Mouse (Mus musculus) embryonic facial prominence, embryonic 13.5 days (tissue): ENCODE results near the gene Gm10959. TPM values are rescaled to one million over a fixed set of nuclear protein-coding genes. Genes with fewer than 3 reads are reported as not detected.

Experiments used
- ATAC-seq: fragments of 200-750 bp; cut with Nextera tagmentation; 2 replicates; pipeline ENCODE4 v1.8.0; 2017; ENCODE audit warnings: low read depth; ENCODE audit not compliant: insufficient number of reproducible peaks, insufficient read depth, low FRiP score, low TSS enrichment
- H3K27ac ChIP-seq: fragments of 300-500 bp; sonication (generic); 2 replicates; pipeline ENCODE4 v1.5.1; 2015; ENCODE audit warnings: moderate library complexity, mild to moderate bottlenecking, inconsistent platforms
- H3K27me3 ChIP-seq: fragments of 300-500 bp; sonication (generic); 2 replicates; pipeline ENCODE4 v1.6.1; 2015; ENCODE audit warnings: mild to moderate bottlenecking, inconsistent platforms
- H3K36me3 ChIP-seq: fragments of 300-500 bp; sonication (generic); 2 replicates; pipeline ENCODE4 v1.6.1; 2015; ENCODE audit warnings: mild to moderate bottlenecking, inconsistent platforms
- H3K4me1 ChIP-seq: fragments of 300-500 bp; sonication (generic); 2 replicates; pipeline ENCODE4 v1.6.1; 2015; ENCODE audit warnings: inconsistent platforms
- H3K4me2 ChIP-seq: fragments of 300-500 bp; sonication (generic); 2 replicates; pipeline ENCODE4 v1.6.1; 2015; ENCODE audit warnings: moderate library complexity, mild to moderate bottlenecking, inconsistent platforms
- H3K4me3 ChIP-seq: fragments of 300-500 bp; sonication (generic); 2 replicates; pipeline ENCODE4 v1.5.1; 2015; ENCODE audit warnings: mild to moderate bottlenecking, inconsistent platforms
- H3K9ac ChIP-seq: fragments of 300-500 bp; sonication (generic); 2 replicates; pipeline ENCODE4 v1.6.1; 2015; ENCODE audit warnings: mild to moderate bottlenecking, inconsistent platforms
- H3K9me3 ChIP-seq: fragments of 300-500 bp; sonication (generic); 2 replicates; pipeline ENCODE4 v1.6.1; 2016; ENCODE audit warnings: inconsistent platforms
- WGBS: fragments of 180-500 bp; shearing (Covaris S2); methylation state at CpG from one replicate; pipeline ENCODE4 v1.1.7; 2015; ENCODE audit warnings: mixed read lengths; 5-methylcytosine and 5-hydroxymethylcytosine counted together
- polyA plus RNA-seq: library from polyadenylated mRNA; unstranded; fragments of >200 nt; fragmentation: Nextera tagmentation; extraction: Ambion mirVana; gene quantifications from 2 replicates; pipeline ENCODE4 v1.2.1, GENCODE M21; 2015

Gm10959 gene
- polyA plus RNA-seq, 1 experiment from 2014 or later: not detected

DNA sequence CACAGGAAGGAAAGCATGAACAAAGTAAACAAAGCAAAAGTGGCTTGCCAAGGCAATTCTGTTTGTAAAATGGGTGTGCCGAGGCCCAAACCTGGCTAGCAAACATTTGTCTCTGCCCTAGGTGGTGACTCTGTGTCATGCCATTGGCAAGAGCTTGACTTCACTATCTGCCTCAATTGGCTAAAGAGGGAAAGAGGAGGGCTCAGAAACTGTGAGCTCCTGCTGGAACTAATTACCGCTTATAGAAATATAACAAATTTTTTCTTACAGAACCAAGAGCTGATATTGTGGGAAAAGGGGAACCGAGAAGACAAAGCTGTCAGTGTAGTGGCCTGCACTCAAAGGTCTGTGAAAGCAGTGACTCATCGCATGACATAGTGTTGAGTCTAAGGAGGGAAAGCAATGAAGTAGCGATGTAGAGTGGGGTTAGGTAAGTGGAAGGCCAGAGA lies 30.8 kb downstream of the Gm10959 start:
- Histone ChIP-seq H3K4me1 (no peaks in the 10 kb centered on the region), H3K9ac (no peak overlapping the region), H3K4me2 (no peak overlapping the region), H3K27me3 (no peaks in the 10 kb centered on the region), H3K36me3 (no peaks in the 10 kb centered on the region), H3K27ac (no peak overlapping the region), H3K9me3 (no peaks in the 10 kb centered on the region), H3K4me3 (no peak overlapping the region)
- no peak for ATAC-seq
- WGBS: 74% methylated on average over 5 of the region's 5 CpGs

GRCm38 (mm10) chr3:122887505-122888301 lies 31.5 kb downstream of the Gm10959 start:
- no peak for ATAC-seq
- no peak overlapping the region for H3K4me2 ChIP-seq
- no peaks in the 10 kb centered on the region for H3K4me1 ChIP-seq
- no peaks in the 10 kb centered on the region for H3K36me3 ChIP-seq
- no peak overlapping the region for H3K4me3 ChIP-seq
- no peak overlapping the region for H3K27ac ChIP-seq
- H3K9ac ChIP-seq: no peak overlapping the region
- no peaks in the 10 kb centered on the region for H3K27me3 ChIP-seq
- 84% methylated on average over 4 of the region's 4 CpGs for WGBS
- H3K9me3 ChIP-seq: no peaks in the 10 kb centered on the region

GRCm38 (mm10) chr3:122878705-122879315 lies 40.4 kb downstream of the Gm10959 start:
- Histone ChIP-seq H3K4me2 (no peak overlapping the region), H3K9ac (no peak overlapping the region), H3K4me3 (no peak overlapping the region), H3K4me1 (no peaks in the 10 kb centered on the region), H3K9me3 (no peaks in the 10 kb centered on the region), H3K27me3 (no peaks in the 10 kb centered on the region), H3K27ac (no peak overlapping the region), H3K36me3 (no peaks in the 10 kb centered on the region)
- no peak for ATAC-seq
- WGBS: 84% methylated on average over 8 of the region's 8 CpGs

DNA sequence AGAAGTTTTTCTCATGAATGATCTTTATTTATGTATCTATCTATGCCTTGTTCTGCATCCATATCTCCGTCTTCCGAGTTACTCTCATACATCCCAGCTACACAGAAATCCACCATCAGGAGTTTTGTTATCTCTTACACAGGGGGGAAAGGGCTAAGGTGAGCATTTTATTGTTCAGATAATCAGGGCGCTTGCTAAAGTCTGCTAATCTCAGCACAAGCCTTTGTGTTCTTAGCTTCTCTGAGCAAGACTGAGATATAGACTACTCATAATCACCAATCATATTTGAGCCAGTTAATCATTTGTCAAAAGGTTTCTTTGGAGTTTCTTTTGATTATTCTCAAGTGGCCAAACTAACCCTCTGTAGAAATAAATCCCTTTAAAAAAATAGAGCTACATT lies 41.6 kb downstream of the Gm10959 start:
- Histone ChIP-seq H3K36me3 (no peaks in the 10 kb centered on the region), H3K4me1 (no peaks in the 10 kb centered on the region), H3K4me2 (no peak overlapping the region), H3K4me3 (no peak overlapping the region), H3K9ac (no peak overlapping the region), H3K27ac (no peak overlapping the region), H3K27me3 (no peaks in the 10 kb centered on the region), H3K9me3 (no peaks in the 10 kb centered on the region)
- WGBS: 99% methylated on average over 3 of the region's 3 CpGs
- ATAC-seq: no peak

DNA sequence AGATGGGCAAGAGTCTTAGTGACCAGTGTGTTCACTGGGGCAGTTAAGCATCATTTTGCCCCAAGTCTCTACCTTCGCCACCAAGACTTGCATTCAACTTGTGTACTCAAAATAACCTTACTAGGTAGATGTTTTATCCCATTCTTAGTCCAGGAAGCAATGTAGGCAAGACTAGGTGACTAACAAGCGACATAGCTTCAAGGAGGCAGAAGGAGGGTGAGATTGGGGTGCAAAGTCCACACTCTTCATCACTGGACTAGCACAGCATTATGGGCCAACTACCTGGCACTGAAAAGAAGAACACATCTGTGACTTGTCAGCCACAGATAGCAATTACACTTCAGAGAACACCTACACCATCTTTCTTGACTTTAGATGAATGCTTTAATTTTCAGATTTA lies 42.3 kb downstream of the Gm10959 start:
- H3K4me3 ChIP-seq: no peak overlapping the region
- no peak overlapping the region for H3K27ac ChIP-seq
- H3K36me3 ChIP-seq: no peaks in the 10 kb centered on the region
- H3K9ac ChIP-seq: no peak overlapping the region
- H3K4me1 ChIP-seq: no peaks in the 10 kb centered on the region
- WGBS: 88% methylated on average over 2 of the region's 2 CpGs
- H3K4me2 ChIP-seq: no peak overlapping the region
- no peak for ATAC-seq
- H3K27me3 ChIP-seq: no peaks in the 10 kb centered on the region
- no peaks in the 10 kb centered on the region for H3K9me3 ChIP-seq

DNA sequence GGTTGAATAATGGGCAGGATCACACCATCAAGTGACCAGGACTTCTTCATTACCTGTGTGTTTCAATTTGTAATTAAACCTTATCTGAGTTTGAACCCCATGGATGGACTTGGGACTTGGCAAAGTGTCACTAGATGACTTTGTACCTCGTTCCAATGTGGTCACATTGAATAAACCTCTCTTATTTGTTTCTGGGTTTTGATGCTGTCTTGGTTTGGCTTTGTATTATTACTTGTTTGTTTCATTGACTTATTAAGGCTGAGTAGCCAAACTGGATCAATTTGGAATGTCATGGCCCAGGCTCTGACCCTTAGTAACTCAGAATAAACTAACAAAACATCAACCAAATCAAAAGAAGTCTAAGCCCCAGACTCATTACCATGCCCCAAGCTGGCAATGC lies 47.6 kb downstream of the Gm10959 start:
- WGBS: 86% methylated on average over 1 of the region's 1 CpGs
- H3K4me1 ChIP-seq: no peaks in the 10 kb centered on the region
- no peak overlapping the region for H3K4me3 ChIP-seq
- ATAC-seq: no peak
- no peaks in the 10 kb centered on the region for H3K9me3 ChIP-seq
- no peaks in the 10 kb centered on the region for H3K27me3 ChIP-seq
- no peaks in the 10 kb centered on the region for H3K36me3 ChIP-seq
- no peak overlapping the region for H3K27ac ChIP-seq
- no peak overlapping the region for H3K9ac ChIP-seq
- H3K4me2 ChIP-seq: no peak overlapping the region

DNA sequence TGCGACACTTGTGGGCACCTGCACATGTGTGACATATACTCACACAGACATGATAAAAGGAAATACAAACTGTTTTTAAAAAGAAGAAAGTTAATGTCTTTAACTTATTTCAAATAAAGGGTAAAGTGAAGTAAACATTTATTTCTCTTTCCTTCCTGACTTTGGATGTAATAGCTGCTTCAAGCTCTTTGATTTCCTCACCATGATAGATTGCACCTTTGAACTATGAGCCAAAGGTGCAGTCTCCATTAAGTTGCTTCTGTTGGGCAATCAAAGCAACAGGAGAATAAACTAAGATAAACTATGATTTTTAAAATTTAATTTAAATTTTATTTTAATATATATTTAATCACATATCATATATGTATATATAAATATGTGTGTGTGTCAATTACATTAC lies 50.9 kb downstream of the Gm10959 start:
- Histone ChIP-seq H3K4me3 (no peak overlapping the region), H3K36me3 (no peaks in the 10 kb centered on the region), H3K27ac (no peak overlapping the region), H3K4me2 (no peak overlapping the region), H3K9me3 (no peaks in the 10 kb centered on the region), H3K4me1 (no peaks in the 10 kb centered on the region), H3K27me3 (no peaks in the 10 kb centered on the region), H3K9ac (no peak overlapping the region)
- ATAC-seq: no peak
- WGBS: 92% methylated on average over 1 of the region's 1 CpGs

DNA sequence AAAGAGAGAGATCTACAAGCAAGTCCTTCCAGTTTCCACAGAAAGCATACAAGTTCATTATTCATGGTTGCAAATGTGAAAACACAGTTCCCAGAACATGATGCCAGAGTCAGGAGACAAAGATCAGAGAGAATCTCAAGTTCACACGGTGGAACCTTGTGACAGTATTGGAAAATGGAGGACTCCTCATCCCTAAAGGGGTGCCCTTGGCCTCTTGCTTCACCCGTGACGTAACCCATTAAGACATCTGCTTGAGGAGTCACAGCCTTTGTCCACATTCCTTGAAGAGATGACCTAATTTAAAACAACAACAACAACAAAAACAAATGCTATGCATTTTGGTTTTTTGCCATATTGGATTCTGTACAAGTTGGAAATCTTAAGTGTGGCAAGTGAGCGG lies 54.1 kb downstream of the Gm10959 start:
- H3K27ac ChIP-seq: no peak overlapping the region
- H3K36me3 ChIP-seq: no peaks in the 10 kb centered on the region
- H3K4me1 ChIP-seq: no peaks in the 10 kb centered on the region
- no peaks in the 10 kb centered on the region for H3K27me3 ChIP-seq
- no peak overlapping the region for H3K4me3 ChIP-seq
- no peak overlapping the region for H3K4me2 ChIP-seq
- no peak for ATAC-seq
- no peak overlapping the region for H3K9ac ChIP-seq
- 79% methylated on average over 4 of the region's 4 CpGs for WGBS
- no peaks in the 10 kb centered on the region for H3K9me3 ChIP-seq

Other genes starting within 250 kb of the Gm10959 start
- gene Pde5a, start 190.4 kb downstream of the Gm10959 start, polyA plus RNA-seq: 5.9 and 7.4 TPM in 2 replicates
- 7.6 TPM in 1 of 2 replicates, not detected in the other for gene Fabp2, start 24.3 kb downstream of the Gm10959 start, polyA plus RNA-seq
- 89.9 and 107 TPM in 2 replicates for gene 1810037I17Rik, start 4.8 kb upstream of the Gm10959 start, polyA plus RNA-seq
- 6.5 and 7.3 TPM in 2 replicates for gene Usp53, start 65.2 kb upstream of the Gm10959 start, polyA plus RNA-seq
- gene Myoz2, start 115.7 kb upstream of the Gm10959 start, polyA plus RNA-seq: 1.5 and 1.9 TPM in 2 replicates